Mouse (Mus musculus) A20 (cell line): ENCODE measurements around the gene Olfr90.

ENCODE experiments used
- DNase-seq: peaks from one replicate; pipeline ENCODE4 v3.0.0-alpha.2; 2011; ENCODE audit warnings: low read depth, low spot score

Gene Olfr90

DNA sequence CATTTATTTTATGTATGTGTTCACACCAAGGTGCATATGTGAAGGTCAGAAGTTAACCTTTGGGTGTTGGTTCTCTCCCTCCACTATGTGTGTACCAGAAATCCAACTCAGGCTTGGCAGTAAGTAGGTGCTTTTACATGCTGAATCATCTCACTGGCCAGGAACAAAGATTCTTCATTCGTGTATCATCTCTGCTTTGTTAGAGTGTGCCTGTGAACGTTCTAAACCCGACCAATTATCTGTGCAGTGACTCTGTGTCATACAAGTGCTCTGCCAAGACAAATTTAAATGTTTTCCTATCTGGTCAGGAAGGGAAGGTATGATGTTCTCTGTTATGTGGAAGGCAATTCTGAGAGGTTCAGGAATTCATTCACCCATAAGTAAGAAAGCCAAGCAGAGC, 26.9 kb downstream of the Olfr90 start:
- no peak for DNase-seq

DNA sequence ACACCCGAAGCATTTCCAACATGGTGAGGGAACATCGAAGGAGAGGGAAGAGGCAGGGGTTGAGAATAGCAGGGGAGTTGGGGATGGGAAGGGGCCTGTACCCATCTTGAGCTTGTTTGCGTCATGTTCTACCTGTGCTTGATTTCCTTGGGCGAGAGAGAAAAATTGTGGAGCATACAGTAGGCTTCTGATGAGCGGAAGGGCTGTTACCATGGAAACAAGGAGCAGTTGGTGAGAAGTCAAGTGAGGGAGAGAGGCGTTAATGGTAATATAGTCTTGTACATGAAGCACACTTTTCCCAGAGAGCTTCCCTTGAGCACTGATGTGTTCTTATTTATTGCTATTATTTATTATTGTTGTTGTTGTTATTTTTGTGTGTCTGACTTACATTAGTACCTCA, 31.3 kb downstream of the Olfr90 start:
- no peak for DNase-seq

DNA sequence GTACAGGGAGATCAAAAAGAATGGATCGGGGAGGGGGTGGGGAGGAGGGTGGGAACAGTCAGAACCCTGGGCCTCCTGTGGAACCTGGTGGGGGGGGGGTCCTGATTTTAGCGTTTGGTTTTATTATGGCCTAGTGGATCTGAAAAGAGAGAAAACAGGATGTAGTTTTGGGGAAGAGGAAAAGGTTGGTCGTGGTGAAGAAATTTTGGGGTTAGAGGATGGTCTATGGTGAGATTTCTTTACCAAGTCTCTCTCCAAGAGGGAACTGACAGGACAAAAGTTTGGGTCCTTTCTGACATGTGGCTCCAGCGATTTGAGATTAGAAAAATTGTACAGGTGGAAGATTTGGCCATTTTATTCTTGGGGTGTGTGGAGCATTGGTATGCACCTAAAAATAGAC, 36.6 kb downstream of the Olfr90 start:
- DNase-seq = no peak

DNA sequence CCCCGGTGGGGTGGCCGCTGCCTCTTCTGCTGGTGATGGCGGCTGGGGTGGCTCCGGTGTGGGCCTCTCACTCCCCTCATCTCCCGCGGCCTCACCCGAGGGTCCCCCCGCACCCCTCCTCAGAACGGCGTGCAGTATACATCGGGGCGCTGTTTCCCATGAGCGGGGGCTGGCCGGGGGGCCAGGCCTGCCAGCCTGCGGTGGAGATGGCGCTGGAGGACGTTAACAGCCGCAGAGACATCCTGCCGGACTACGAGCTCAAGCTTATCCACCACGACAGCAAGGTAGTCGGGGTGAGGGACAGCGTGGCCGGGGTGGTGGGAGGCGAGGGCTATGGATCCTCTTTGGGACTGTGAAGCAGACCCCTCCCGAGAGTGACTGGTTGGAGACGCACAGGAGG, 37.4 kb downstream of the Olfr90 start:
- no peak for DNase-seq

DNA sequence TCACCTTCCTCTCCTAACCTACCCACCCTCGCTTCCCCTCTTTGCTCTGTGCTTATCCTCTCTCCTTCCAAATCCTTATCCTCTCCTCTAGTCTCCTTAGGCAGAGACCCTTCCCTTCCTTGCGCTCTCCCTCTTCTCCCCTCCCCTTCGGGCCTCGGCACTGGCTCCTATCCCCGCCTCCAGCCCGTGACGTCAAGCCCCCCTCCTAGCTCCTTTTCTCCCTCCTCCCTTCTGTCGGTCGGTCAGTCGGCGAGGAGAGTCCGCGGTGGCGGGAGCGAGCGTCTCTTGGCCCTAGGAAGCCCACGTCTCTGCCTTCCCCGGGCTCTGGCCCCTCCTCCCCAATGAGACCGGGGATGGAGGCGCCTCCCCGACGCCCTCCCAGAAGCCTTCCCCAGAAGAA, 37.9 kb downstream of the Olfr90 start:
- no peak for DNase-seq

DNA sequence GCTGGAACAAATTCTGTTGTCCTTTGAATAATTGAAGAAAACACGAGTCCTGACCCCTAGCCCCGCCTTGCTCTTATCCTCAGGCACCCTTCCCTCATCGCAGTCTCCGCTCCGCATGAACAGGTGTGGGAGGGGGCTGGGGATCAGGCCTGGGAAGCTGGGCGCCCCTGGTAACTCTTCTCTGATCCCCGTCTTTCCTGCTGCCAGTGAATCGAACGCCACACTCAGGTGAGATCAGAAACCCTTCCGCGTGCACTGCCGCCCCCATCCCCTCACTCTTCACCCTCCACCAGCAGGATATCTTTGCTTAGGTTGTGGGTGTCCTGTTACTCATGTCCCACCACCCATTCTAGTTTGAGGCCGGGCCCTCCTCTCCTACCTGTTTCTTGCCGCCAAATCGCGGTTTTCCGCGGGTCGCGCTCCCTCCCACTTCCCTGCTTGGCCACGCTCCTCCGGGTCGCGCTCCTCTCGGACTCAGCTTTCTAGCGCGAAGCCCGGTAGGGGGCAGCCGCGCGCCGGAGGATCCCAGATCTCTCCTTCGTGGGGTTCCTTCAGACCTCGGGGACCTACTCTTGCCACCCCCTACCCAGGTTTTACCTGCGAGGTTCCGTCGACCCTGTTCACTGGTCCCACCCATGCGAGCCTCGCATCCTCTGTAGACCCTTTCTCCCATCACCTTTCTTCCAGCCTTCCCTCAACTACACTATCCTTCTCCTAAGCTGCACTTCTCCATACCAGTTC, 38.6 kb downstream of the Olfr90 start:
- DNase-seq = no peak

DNA sequence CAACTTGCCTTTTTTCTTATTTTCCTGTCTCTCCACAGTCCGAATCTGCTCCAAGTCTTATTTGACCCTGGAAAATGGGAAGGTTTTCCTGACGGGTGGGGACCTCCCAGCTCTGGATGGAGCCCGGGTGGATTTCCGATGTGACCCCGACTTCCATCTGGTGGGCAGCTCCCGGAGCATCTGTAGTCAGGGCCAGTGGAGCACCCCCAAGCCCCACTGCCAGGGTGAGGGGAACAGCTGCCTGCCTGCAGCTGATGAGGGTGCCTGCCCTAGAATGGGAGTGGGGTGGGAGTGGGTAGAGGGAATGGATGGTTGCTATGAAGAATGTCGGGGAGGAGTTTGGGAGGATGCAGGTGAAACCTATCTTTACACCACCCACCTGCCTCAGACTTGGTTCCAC, 39.9 kb downstream of the Olfr90 start:
- no peak for DNase-seq

DNA sequence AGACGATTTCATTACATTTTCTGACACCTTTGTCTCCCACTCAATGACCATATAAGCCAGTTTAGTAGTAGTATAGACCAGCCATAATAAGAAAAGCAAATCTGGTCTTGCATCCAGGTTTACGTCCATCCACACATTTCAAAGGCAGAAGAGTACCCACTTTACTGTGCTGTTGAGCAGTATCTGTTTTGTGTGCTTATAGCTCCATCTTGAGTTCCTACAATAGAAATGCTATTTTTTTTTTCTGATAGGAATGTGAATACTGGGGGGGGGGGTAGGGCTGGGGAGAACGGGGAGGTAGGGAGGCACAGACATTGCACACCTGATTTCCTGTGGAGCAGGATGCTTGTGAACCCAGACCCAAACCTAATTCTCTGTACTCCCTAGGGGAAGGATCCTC, 40.3 kb downstream of the Olfr90 start:
- peak; percentile 43 for DNase-seq

DNA sequence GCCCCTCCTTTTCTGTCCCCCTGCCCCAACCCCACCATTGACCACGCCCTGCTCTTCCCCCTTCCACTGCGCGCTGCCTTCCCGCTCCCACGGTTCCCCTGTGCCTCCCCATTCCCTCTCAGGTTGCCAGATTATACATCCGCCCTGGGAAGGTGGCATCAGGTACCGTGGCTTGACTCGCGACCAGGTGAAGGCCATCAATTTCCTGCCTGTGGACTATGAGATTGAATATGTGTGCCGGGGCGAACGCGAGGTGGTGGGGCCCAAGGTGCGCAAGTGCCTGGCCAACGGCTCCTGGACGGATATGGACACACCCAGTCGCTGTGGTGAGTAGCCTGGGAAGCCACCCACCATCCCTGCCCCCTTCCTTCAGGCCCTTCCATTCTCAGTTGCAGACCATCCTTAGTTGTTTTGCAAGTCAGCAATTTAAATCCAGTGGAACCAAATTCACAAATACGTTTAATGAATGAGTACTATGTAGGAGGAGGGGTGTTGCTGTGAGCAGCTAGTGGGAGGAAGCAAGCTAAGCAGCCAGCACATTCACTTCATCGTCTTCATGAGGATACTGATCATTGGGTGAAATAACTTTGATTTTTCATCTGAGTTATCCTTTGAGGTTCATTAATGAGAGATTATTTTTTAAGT, 40.8 kb downstream of the Olfr90 start:
- no peak for DNase-seq

DNA sequence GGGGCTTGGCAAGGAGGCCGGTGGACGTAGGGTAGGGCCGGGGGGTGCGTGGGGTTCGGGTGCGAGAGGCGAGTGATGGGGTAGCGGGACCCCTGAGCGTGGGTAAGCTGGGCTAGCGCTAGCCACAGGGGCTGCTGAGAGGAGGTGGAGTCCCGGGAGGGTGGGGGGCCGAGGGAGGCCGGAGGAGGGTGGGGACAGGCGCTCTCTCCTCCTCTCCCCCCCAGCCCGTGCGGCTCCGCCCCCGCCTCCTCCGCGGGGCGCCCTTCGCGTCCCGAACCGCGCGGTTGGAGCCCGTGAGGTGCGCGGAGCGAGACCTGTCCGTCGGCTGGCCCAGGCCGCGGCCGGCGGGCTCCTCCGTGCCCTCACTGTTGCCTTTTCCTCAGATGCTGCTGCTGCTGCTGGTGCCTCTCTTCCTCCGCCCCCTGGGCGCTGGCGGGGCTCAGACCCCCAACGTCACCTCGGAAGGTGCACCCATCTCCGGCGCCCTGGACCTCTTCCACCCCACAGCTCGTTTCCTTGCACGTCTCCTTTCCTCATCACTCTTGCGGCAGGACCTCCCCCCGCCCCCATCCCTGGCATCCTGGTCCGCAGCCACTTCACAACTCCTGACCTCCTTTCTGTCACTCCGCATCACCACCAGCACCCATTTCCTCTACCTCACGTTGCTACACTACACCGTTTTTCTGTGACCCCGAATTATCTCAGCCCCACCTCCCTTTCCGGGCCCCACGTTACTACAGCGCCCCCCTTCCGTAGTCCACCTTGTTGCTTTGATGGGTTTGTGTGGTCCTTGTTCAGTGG, 41.8 kb downstream of the Olfr90 start:
- peak; percentile 83 for DNase-seq

DNA sequence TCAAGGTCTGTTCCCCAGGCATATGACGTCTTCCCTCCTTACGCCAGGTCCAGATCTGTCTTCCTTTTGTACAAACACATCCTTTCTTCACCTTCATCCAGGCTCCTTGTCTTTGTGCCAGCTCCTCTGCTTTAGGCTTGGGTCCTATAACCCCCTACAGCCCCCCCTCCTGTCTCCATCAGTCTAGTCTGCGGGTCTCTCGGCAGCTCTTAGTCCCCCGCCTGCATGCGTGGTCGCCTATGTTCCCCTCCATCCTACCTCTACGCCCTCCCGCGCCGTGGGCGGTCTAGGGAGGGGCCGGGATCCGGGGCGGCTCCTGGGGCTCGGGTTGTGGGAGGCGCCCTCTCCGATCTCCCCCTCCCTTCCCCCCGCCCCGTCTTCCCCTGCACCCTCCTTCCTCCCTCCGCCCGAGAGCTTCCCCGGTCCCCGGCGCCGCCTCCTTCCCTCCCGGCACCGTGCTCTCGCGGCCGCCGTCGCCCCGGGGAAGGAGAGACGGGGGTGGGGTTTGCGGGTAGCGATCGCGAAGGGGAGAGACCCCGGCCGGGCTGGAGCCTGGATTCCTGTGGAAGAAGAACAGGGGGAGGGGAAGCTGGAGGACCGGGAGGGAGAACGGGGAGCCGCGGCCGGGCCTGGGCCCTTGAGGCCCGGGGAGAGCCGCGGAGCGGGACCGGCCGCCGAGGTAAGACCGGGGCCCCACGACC, 42.5 kb downstream of the Olfr90 start, which contains the start of gene Gabbr1:
Gene Gabbr1 (plus strand): TSS at position 356 of the 701 bp plus-strand sequence.
- DNase-seq = peak; percentile 88

DNA sequence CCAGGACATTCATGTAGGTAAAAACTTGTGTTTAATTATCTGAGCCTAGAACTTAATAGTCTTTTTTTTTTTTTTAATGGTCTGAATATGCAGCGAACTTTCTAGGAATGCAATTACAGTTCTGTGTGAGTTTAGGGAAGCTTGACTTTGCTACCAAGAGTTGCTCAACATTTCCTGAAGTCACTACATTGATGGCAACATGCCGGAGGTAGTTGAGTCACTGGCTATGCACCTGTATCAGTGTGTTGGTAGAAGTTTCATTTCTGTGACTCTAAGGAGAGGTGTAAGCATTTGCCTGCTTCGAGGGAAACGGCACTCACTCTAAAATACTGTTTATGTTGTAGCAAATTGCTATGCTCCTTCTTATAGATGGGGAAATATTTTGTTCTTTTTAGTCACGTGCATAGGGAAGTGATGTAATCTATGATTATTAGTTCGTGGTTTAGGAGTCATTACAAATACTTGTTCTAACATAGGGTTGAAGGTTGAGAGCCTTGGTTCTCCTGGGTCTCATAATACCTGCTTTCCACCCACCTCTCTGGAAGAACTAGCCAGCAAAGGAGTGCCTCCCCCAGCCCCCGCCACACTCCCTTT, 43.6 kb downstream of the Olfr90 start:
- peak; percentile 36 for DNase-seq

DNA sequence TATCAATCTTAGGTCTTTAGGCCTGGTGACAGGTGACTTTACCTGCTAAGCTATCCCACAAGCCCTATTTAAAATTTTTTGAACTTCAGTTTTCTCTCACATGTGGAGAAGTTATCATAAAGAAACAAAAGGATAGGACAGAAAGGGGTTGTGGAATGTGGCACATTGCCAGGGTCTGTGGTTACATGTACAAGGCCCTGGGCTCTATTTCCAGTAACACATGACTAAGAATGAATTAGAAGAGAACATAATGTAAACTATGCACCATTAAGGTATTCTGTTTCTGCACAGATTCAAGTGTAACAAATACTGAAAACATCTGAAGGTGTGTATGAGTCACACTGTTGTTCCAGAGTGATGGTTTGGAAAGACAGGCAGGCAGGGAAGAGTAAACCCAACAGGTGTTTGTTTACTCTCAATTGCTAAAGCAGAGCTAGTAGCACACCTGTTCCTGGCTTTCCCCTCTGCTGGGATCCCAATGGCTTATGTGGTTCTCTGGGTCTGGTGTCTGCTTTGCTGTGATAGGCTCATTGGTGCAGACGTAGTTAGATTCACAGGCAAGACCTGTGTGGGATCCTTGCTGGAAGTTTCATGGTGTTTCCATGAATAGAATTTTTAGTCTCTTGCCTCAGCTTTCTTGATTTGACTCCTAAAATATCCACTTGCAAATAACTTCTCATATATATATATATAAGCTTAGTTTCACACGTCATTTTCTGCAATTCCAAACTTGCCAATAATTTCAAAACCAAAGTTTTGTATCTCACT, 49.0 kb downstream of the Olfr90 start:
- DNase-seq = no peak
